Mouse (Mus musculus) midbrain, embryonic 15.5 days (tissue): ENCODE data around the gene Fxyd2. TPM values are rescaled to one million over a fixed set of nuclear protein-coding genes. Genes with fewer than 3 reads are reported as not detected.

ENCODE experiments used
- polyA plus RNA-seq: library from polyadenylated mRNA; unstranded; fragments of >200 nt; fragmentation: Nextera tagmentation; extraction: Ambion mirVana; gene quantifications from 2 replicates; pipeline ENCODE4 v1.2.1, GENCODE M21; 2015

Fxyd2 gene
- polyA plus RNA-seq, 1 experiment from 2014 or later: 10.4 TPM

Other genes starting within 250 kb of the Fxyd2 start
- not detected in 2 replicates for gene BC049352, start 217.7 kb upstream of the Fxyd2 start, polyA plus RNA-seq
- gene Tmprss4, start 195.6 kb upstream of the Fxyd2 start, polyA plus RNA-seq: not detected in 2 replicates
- 0.68 and 0.91 TPM in 2 replicates for gene Il10ra, start 130.5 kb upstream of the Fxyd2 start, polyA plus RNA-seq
- not detected in 2 replicates for gene Tmprss13, start 80.6 kb upstream of the Fxyd2 start, polyA plus RNA-seq
- gene Fxyd6, start 29.5 kb upstream of the Fxyd2 start, polyA plus RNA-seq: 639 and 647 TPM in 2 replicates
- gene Dscaml1, start 27.0 kb downstream of the Fxyd2 start, polyA plus RNA-seq: 18.4 and 19.6 TPM in 2 replicates